Mouse (Mus musculus) brain, adult 10 weeks (tissue): Measurements from ENCODE around the gene Bfsp2. TPM values are rescaled to one million over a fixed set of nuclear protein-coding genes. Genes with fewer than 3 reads are reported as not detected.

Experiments used
- polyA plus RNA-seq: library from polyadenylated mRNA; stranded (reverse); fragments of 350-450 nt; fragmentation: Illumina TruSeq; extraction: RNeasy Lipid Tissue Mini Kit (QIAGEN cat#74804); gene quantifications from one replicate; pipeline ENCODE4 v1.2.3, GENCODE M21; 2015; ENCODE audit warnings: low read depth, low replicate concordance

Bfsp2 gene
- 10.9 TPM for polyA plus RNA-seq

DNA sequence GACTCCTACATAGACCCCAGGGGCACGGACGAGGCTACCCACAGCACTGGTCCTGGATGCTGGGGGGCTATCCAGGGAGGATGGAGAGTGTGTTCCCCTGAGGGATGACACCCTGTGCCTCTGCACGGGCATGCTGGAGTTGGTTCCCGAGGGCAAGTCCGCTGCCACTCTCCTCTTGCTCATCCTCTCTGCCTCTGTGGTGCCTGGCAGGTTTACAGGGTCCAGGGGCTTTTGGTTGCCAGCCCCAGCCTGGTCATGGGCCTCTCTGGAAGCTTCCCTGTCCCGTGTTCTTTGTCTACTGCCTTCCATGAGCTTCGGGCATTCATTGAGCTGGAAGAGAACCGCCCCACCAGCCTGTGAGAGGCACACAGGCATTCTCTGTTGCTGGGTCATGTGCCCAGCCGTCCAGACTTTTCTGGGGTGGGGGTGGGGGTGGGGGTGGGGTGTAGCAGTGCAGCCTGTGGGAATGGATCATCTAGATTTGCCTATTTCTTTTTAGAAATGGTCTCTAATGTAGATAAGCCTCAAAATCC is at the start of gene Bfsp2:
Bfsp2 (minus strand) TSS at position 377 of the 533 bp plus-strand sequence.

Other genes starting within 250 kb of the Bfsp2 start
- 580 TPM for gene Trf, start 250.0 kb downstream of the Bfsp2 start, polyA plus RNA-seq
- not detected for gene 1300017J02Rik, start 175.3 kb downstream of the Bfsp2 start, polyA plus RNA-seq
- 11.0 TPM for gene Topbp1, start 175.2 kb downstream of the Bfsp2 start, polyA plus RNA-seq
- gene Cdv3, start 114.6 kb downstream of the Bfsp2 start, polyA plus RNA-seq: 58.6 TPM